Mouse (Mus musculus) heart, postnatal 14 days (tissue): ENCODE data around the gene Smarca4. TPM values are rescaled to one million over a fixed set of nuclear protein-coding genes. Genes with fewer than 3 reads are reported as not detected.

Experiments used
- DNase-seq, 2 experiments: peaks; one replicate each; pipeline ENCODE4 v3.0.0; 2021 to 2022
- intact Hi-C: fragments of 180-260 bp; cut with DNase I; formaldehyde crosslinking; loops from one replicate; pipeline ENCODE4 v1.15.1; 2025
- microRNA-seq, 2 experiments: library from miRNA; unstranded; fragments of <30 nt; microRNA quantifications; one replicate each; pipeline ENCODE4 v1.2.0; 2021 to 2022
- total RNA-seq, 2 experiments: library from RNA; stranded (reverse); gene quantifications; 2 replicates each; pipeline ENCODE4 v1.2.3; 2021

Smarca4 gene
- total RNA-seq, 2 experiments from 2014 or later: 46.5 to 51.6 TPM

DNA sequence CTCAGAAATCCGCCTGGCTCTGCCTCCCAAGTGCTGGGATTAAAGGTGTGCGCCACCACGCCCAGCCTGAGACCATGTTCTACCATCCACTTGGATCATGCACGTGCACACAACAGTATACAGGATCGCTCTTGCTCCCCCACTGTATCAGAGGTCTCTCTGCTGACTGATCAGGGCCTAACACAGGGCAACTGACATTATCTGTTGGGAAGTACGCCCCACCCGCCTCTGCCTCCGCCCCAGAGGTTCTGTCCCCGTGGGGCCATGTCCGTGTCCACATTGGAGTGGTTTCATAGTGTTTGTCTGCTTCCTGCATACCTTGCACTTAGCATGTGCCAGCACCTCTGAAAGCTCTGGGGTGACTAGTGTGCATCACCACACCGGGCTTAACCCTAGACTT is 125.5 kb downstream of the Smarca4 start:
- intact Hi-C loops: no loop called here
- DNase-seq: no peak

DNA sequence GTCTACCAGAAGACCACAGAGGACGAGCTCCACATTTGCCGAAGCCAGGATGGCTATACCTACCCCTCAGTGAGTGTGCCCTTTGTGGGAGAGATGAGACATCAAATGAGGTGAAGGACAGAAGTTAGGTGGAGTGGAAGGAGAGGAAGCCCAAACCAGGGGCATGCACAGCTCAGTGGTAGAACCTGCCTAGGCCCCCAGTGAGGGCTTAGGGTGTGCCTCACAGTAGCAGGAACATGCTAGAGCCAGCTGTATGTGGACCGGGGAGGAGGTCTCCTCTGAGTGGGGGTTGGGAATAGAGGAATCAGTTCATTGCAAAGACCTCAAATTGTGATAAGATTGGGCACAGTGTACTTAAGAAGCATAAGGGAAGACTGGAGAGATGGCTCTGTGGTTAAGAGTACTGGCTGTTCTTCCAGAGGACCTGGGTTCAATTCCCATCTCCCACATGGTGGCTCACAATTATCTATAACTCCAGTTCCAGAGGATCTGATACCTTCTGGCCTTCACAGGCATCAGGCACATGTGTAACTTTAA is 131.3 kb downstream of the Smarca4 start:
- intact Hi-C loops: loop anchor here (5.0 kb wide), 1 partner anchor 40 kb away; no protein-coding TSS in a partner anchor
- no peak for DNase-seq

DNA sequence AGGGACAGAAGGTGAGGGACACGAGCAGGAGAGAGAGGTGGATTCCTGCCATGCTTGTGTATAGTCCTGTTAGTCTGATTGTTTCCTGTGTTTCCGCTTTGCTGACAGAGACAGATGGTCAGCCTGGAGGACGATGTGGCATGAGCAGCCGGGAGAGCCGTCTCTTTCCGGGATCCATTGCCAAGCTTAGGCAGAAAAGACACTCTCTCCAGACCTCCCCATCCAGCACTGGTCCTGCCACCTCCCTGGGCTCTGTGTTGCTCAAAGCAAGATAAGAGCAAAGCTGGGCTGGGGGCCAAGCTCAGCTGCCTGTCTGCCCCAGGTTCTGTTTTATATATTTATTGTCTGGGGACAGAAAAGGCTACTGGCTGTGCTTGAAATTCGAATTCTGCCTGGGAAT is 132.1 kb downstream of the Smarca4 start:
- intact Hi-C loops: loop anchor here (5.0 kb wide), 1 partner anchor 41 kb away; no protein-coding TSS in a partner anchor
- peak; percentile 72 to 79 for DNase-seq

DNA sequence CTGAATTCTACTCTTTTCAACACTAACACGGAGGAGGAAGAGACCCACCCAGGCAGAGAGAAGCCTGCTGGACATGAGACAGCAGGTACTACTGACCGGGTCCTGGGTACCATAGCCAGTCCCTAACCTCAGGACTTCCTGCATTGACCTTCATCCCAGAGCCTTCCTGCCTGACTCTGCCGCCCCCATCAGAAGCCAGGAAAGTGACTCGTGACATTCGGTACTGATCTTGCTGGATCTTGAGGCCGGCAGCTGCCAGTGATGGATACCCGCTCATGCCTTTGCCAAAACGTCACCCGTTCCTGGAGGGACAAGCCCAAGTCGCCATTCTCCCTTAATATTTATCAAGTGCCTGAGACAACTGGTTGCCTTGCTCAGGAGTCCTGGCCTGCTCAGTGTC is 132.5 kb downstream of the Smarca4 start:
- no peak for DNase-seq
- intact Hi-C loops: loop anchor here (5.0 kb wide), 1 partner anchor 41 kb away; no protein-coding TSS in a partner anchor

DNA sequence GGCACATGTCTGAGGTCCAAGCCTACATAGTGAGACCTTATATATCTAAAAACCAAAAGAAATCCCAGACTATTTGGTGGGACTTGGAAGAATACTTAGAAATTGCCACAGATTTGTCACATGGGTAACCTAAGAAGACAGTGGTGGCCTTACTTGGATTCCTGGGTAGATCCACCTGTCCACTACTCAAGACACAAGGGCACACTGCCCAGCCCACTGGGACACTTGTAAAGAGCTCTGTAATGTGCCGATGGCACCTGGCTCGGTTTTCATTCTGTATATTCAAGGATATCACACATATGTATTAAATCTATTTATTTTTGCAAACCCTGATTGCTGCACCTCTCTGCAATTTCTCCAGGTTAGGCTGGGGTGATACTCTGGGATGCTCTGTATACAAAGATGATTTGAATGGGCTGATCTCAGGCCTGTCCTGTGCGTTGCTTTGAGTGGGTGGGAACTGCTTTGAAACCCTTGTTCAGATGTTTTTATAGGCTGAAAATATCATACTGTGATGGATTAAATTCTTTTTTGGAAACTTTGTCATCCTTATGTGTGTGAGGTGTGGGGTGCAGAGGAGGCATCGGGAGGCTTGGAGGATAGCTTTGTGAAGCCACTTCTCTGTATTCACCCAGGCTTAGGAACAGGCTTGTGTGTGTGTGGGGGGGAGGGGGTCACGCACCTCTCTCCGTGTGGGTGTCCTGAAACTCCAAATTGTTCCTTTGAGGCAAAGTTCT is 133.6 kb downstream of the Smarca4 start:
- intact Hi-C loops: loop anchor here (5.0 kb wide), 2 partner anchors 42 to 52 kb away; no protein-coding TSS in a partner anchor
- no peak for DNase-seq

DNA sequence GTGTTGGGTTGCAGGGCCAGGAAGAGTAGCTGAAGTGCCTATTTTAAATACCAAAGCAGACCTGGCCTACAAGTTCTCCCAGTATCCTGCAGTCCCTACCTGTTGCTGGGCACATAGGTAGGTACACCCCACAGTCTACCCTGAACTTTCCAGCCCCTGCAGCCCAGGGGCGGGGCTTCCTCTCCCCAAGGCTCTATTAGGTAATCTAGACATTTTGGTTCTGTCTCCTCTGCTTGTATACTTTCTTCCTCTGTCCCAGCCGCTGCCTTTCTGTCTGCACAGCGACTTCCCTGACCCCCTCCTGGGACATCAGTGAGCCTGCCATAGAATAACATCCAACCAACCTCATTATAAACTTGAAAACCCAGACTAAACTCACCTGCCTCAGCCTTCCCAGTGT is 134.4 kb downstream of the Smarca4 start:
- no peak for DNase-seq
- intact Hi-C loops: loop anchor here (5.0 kb wide), 1 partner anchor 53 kb away; no protein-coding TSS in a partner anchor

DNA sequence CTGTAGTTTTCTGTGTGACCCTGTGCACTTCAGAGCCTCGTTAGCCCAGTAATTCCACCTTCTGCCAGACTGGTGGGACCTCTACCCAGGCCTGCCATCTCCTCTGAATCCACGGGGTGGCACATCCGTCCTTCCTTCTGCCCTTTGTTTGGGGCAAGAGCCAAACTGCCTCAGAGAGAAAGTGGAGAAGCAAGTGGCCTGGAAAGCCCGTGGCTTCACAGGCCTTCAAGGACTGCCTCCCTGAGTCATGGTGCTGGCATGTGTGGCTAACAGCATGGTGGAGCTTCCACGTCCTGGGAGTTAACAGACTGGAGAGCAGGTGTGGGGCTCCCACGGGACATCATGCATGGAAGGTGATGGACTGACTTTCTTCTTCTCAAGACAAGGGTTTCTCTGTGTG is 135.4 kb downstream of the Smarca4 start:
- intact Hi-C loops: loop anchor here (1.0 to 5.0 kb wide), 2 partner anchors 53 to 54 kb away; no protein-coding TSS in a partner anchor
- peak; percentile 37 to 58 for DNase-seq

DNA sequence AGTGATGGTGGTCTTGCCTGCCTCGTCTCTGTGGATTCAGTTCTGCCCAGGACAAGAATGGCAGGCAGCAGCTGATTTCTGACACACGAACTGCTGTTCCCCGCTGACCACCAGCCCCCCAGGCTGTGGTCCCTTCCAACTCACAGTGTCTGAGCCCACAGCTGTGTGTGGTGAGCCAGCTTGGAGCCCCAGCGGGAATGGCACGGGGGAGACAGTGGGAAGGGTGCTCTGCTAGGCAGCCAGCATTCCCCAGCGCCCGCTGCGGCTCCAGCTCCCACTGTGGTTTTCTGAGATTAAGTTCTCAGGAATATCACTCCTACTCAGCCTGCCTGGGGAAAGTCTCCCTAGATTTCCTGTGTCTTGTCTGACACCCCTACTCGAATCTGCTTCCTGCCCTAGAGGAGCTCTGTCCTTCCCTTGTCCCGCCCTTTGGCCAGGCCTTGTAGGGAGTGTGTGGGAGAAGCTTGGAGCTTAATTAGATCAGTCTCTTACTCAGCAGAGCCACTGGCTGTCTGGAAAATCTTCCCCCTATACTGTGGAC is 136.4 kb downstream of the Smarca4 start:
- peak; percentile 55 to 72 for DNase-seq
- intact Hi-C loops: loop anchor here (5.0 kb wide), 1 partner anchor 55 kb away; no protein-coding TSS in a partner anchor

Small RNAs within 50 kb of the gene (microRNA-seq; reads per million reads assigned to microRNA genes)
- gene Mir1946b: 0 reads per million in 2 experiments

Other genes starting within 250 kb of the Smarca4 start
- gene Ilf3, start 248.3 kb upstream of the Smarca4 start, total RNA-seq: 10 to 100 TPM; 30.6 to 31.3 TPM
- 10 to 100 TPM in 1 of 2 experiments, 1 to 10 TPM in 1; 8.5 to 11.2 TPM for gene Qtrt1, start 204.3 kb upstream of the Smarca4 start, total RNA-seq
- 10 to 100 TPM; 78.3 to 81.6 TPM for gene Dnm2, start 191.3 kb upstream of the Smarca4 start, total RNA-seq
- gene Tmed1, start 105.9 kb upstream of the Smarca4 start, total RNA-seq: 10 to 100 TPM; 40.7 to 44.5 TPM
- 1 to 10 TPM; 2.1 TPM for gene AB124611, start 90.0 kb upstream of the Smarca4 start, total RNA-seq
- 10 to 100 TPM; 50.3 to 54.2 TPM for gene Carm1, start 69.3 kb upstream of the Smarca4 start, total RNA-seq
- 10 to 100 TPM; 49.4 to 50.7 TPM for gene Timm29, start 23.4 kb upstream of the Smarca4 start, total RNA-seq
- gene Yipf2, start 23.3 kb upstream of the Smarca4 start, total RNA-seq: 1 to 10 TPM; 6.6 to 7.0 TPM
- gene Ldlr, start 107.3 kb downstream of the Smarca4 start, total RNA-seq: 1 to 10 TPM; 3.4 to 3.8 TPM
- 1 to 10 TPM; 4.7 to 6.5 TPM for gene Spc24, start 144.1 kb downstream of the Smarca4 start, total RNA-seq
- gene Kank2, start 182.6 kb downstream of the Smarca4 start, total RNA-seq: 10 to 100 TPM; 52.6 to 53.3 TPM
- not detected for gene Angptl8, start 219.3 kb downstream of the Smarca4 start, total RNA-seq
- 10 to 100 TPM; 46.1 to 57.3 TPM for gene Dock6, start 236.5 kb downstream of the Smarca4 start, total RNA-seq